ENCODE assay signal across 9 mouse cellular contexts in genomic region chr7:104353600-104353967, GRCm38 (mm10). TPM values are rescaled to one million over a fixed set of nuclear protein-coding genes. Genes with fewer than 3 reads are reported as not detected.
DNase-seq lines count a peak whose midpoint lies in the region; ATAC-seq lines count a peak whose summit lies in the region.
"Had no signal": no experiment of that assay in that cellular context is flagged by ENCODE, and none has a peak within 500 bp of the region (broad histone marks: within the 10 kb centered on the region; RNA-seq: fewer than 3 reads in every experiment).

No protein-coding gene starts in this region.

- H3K36me3 ChIP-seq in heart, embryonic 10.5 days = no peaks in the 10 kb centered on the region
- H3K36me3 ChIP-seq in midbrain, embryonic 10.5 days = no peaks in the 10 kb centered on the region
- H3K36me3 ChIP-seq in midbrain, embryonic 14.5 days (ENCODE audit: control insufficient read depth, insufficient read depth, low read length) = no peaks in the 10 kb centered on the region
- no peaks in the 10 kb centered on the region for H3K36me3 ChIP-seq in limb, embryonic 13.5 days
- H3K36me3 ChIP-seq in stomach, embryonic 14.5 days (ENCODE audit: control insufficient read depth, insufficient read depth, low read length) = no peaks in the 10 kb centered on the region

- 55% methylated on average over 2 of the region's 2 CpGs for WGBS in heart, embryonic 10.5 days
- WGBS in midbrain, embryonic 10.5 days = 74% methylated on average over 2 of the region's 2 CpGs
- WGBS in midbrain, embryonic 14.5 days = 74% methylated on average over 2 of the region's 2 CpGs
- WGBS in limb, embryonic 13.5 days = 66% methylated on average over 2 of the region's 2 CpGs
- WGBS in stomach, embryonic 14.5 days = 70% methylated on average over 2 of the region's 2 CpGs

- H3K9me3 ChIP-seq in heart, embryonic 10.5 days = no peaks in the 10 kb centered on the region
- no peaks in the 10 kb centered on the region for H3K9me3 ChIP-seq in midbrain, embryonic 10.5 days (replicated peaks)
- no peaks in the 10 kb centered on the region for H3K9me3 ChIP-seq in midbrain, embryonic 14.5 days (ENCODE audit: control insufficient read depth, low read length)
- H3K9me3 ChIP-seq in limb, embryonic 13.5 days = no peaks in the 10 kb centered on the region
- H3K9me3 ChIP-seq in stomach, embryonic 14.5 days (ENCODE audit: control insufficient read depth, low read depth, low read length) = no peaks in the 10 kb centered on the region

- H3K27me3 ChIP-seq in heart, embryonic 10.5 days (ENCODE audit: insufficient read depth, poor library complexity, severe bottlenecking) = no peaks in the 10 kb centered on the region
- no peaks in the 10 kb centered on the region for H3K27me3 ChIP-seq in midbrain, embryonic 10.5 days (ENCODE audit: low read depth, poor library complexity, severe bottlenecking)
- no peaks in the 10 kb centered on the region for H3K27me3 ChIP-seq in midbrain, embryonic 14.5 days (ENCODE audit: control insufficient read depth, insufficient read depth, low read length)
- no peaks in the 10 kb centered on the region for H3K27me3 ChIP-seq in limb, embryonic 13.5 days
- no peaks in the 10 kb centered on the region for H3K27me3 ChIP-seq in stomach, embryonic 14.5 days (ENCODE audit: control insufficient read depth, insufficient read depth, low read length)

- H3K4me3 ChIP-seq in heart, embryonic 10.5 days = peak overlapping the region; percentile 58
- H3K4me3 ChIP-seq in midbrain, embryonic 10.5 days = peak overlapping the region; percentile 47; the same call in 1 of the 2 replicates
- no peak overlapping the region for H3K4me3 ChIP-seq in midbrain, embryonic 14.5 days (replicated peaks; ENCODE audit: low read depth, low read length)
- peak overlapping the region; percentile 46 for H3K4me3 ChIP-seq in limb, embryonic 13.5 days
- peak overlapping the region; percentile 35; the same call in 1 of the 2 replicates for H3K4me3 ChIP-seq in stomach, embryonic 14.5 days (ENCODE audit: low read depth, low read length)

- ATAC-seq in midbrain, embryonic 14.5 days (ENCODE audit: low FRiP score, low TSS enrichment) = no peak
- no peak; the same call in 1 of the 2 replicates for ATAC-seq in limb, embryonic 13.5 days (ENCODE audit: low FRiP score, low read depth)
- no peak for ATAC-seq in stomach, embryonic 14.5 days (ENCODE audit: insufficient number of reproducible peaks, insufficient read depth, low FRiP score, low read depth)

- H3K9ac ChIP-seq in midbrain, embryonic 14.5 days (replicated peaks; ENCODE audit: low read length) = no peak overlapping the region
- no peak overlapping the region for H3K9ac ChIP-seq in limb, embryonic 13.5 days
- no peak overlapping the region for H3K9ac ChIP-seq in stomach, embryonic 14.5 days (replicated peaks; ENCODE audit: low read depth, low read length)

- no peak overlapping the region for H3K4me2 ChIP-seq in midbrain, embryonic 14.5 days (ENCODE audit: low read length)
- peak overlapping the region; percentile 66 for H3K4me2 ChIP-seq in limb, embryonic 13.5 days (replicated peaks)
- no peak overlapping the region for H3K4me2 ChIP-seq in stomach, embryonic 14.5 days (replicated peaks; ENCODE audit: low read depth, low read length)

- H3K27ac ChIP-seq in heart, embryonic 10.5 days = no peak overlapping the region
- no peak overlapping the region for H3K27ac ChIP-seq in midbrain, embryonic 10.5 days (replicated peaks)
- no peak overlapping the region for H3K27ac ChIP-seq in midbrain, embryonic 14.5 days (replicated peaks; ENCODE audit: low read depth, low read length)
- H3K27ac ChIP-seq in limb, embryonic 13.5 days = no peak overlapping the region; the same call in 1 of the 2 replicates
- H3K27ac ChIP-seq in stomach, embryonic 14.5 days (ENCODE audit: low read length) = no peak overlapping the region

- peak; percentile 73 for DNase-seq in heart, embryonic 10.5 days (ENCODE audit: low spot score)
- DNase-seq in heart, adult 11 months = no peak
- DNase-seq in midbrain, embryonic 10.5 days (ENCODE audit: low spot score) = no peak
- no peak for DNase-seq in midbrain, embryonic 14.5 days
- DNase-seq in adipocyte (ENCODE audit: low spot score) = no peak
- DNase-seq in cerebellum, adult 18-20 months = no peak

- H3K4me1 ChIP-seq in heart, embryonic 10.5 days = peaks cover 8% of the 10 kb centered on the region; the same call in 1 of the 2 replicates
- peaks cover 10% of the 10 kb centered on the region; the same call in 1 of the 2 replicates for H3K4me1 ChIP-seq in midbrain, embryonic 10.5 days
- no peaks in the 10 kb centered on the region for H3K4me1 ChIP-seq in midbrain, embryonic 14.5 days (ENCODE audit: control insufficient read depth, insufficient read depth, low read length)
- H3K4me1 ChIP-seq in limb, embryonic 13.5 days = 0 out of 2 replicates have a peak, but pooled peaks cover 3% of the 10 kb centered on the region
- H3K4me1 ChIP-seq in stomach, embryonic 14.5 days (ENCODE audit: control insufficient read depth, insufficient read depth, low read length) = no peaks in the 10 kb centered on the region

RNA-seq across cellular contexts. Expression of gene Trim12c, which starts 0.4 kb away (rescaled TPM):
- polyA plus RNA-seq in heart, embryonic 10.5 days (2016; fragmentation: Nextera tagmentation; extraction: Ambion mirVana) = 1.2 and 1.6 TPM in 2 replicates
- polyA plus RNA-seq in midbrain, embryonic 10.5 days (2016; fragmentation: Nextera tagmentation; extraction: Ambion mirVana) = 0.41 and 0.46 TPM in 2 replicates
- polyA plus RNA-seq in midbrain, embryonic 14.5 days (2014; fragmentation: Nextera tagmentation; extraction: Ambion mirVana) = 1.0 and 1.4 TPM in 2 replicates
- polyA plus RNA-seq in limb, embryonic 13.5 days (2015; fragmentation: Nextera tagmentation; extraction: Ambion mirVana) = 2.4 and 2.7 TPM in 2 replicates
- 2.6 and 3.1 TPM in 2 replicates for polyA plus RNA-seq in stomach, embryonic 14.5 days (2014; fragmentation: Nextera tagmentation; extraction: Ambion mirVana)

RNA-seq across cellular contexts. Expression of gene Trim30b, which starts 16.1 kb away (rescaled TPM):
- not detected in 2 replicates for polyA plus RNA-seq in heart, embryonic 10.5 days (2016; fragmentation: Nextera tagmentation; extraction: Ambion mirVana)
- polyA plus RNA-seq in midbrain, embryonic 10.5 days (2016; fragmentation: Nextera tagmentation; extraction: Ambion mirVana) = 0.25 TPM in 1 of 2 replicates, not detected in the other
- 0.07 TPM in 1 of 2 replicates, not detected in the other for polyA plus RNA-seq in midbrain, embryonic 14.5 days (2014; fragmentation: Nextera tagmentation; extraction: Ambion mirVana)
- 0.05 TPM in 1 of 2 replicates, not detected in the other for polyA plus RNA-seq in limb, embryonic 13.5 days (2015; fragmentation: Nextera tagmentation; extraction: Ambion mirVana)
- 0.11 and 0.22 TPM in 2 replicates for polyA plus RNA-seq in stomach, embryonic 14.5 days (2014; fragmentation: Nextera tagmentation; extraction: Ambion mirVana)
- polyA plus RNA-seq: C2C12 had no signal

RNA-seq across cellular contexts. Expression of gene Trim34b, which starts 24.3 kb away (rescaled TPM):
- polyA plus RNA-seq in heart, embryonic 10.5 days (2016; fragmentation: Nextera tagmentation; extraction: Ambion mirVana) = 0.09 TPM in 1 of 2 replicates, not detected in the other
- not detected in 2 replicates for polyA plus RNA-seq in midbrain, embryonic 10.5 days (2016; fragmentation: Nextera tagmentation; extraction: Ambion mirVana)
- polyA plus RNA-seq in midbrain, embryonic 14.5 days (2014; fragmentation: Nextera tagmentation; extraction: Ambion mirVana) = not detected in 2 replicates
- 0.17 TPM in 1 of 2 replicates, not detected in the other for polyA plus RNA-seq in limb, embryonic 13.5 days (2015; fragmentation: Nextera tagmentation; extraction: Ambion mirVana)
- polyA plus RNA-seq in stomach, embryonic 14.5 days (2014; fragmentation: Nextera tagmentation; extraction: Ambion mirVana) = not detected in 2 replicates
- polyA plus RNA-seq: C2C12 had no signal

RNA-seq across cellular contexts. Expression of gene Trim12a, which starts 38.3 kb away (rescaled TPM):
- 4.8 and 6.9 TPM in 2 replicates for polyA plus RNA-seq in heart, embryonic 10.5 days (2016; fragmentation: Nextera tagmentation; extraction: Ambion mirVana)
- 1.2 and 1.8 TPM in 2 replicates for polyA plus RNA-seq in midbrain, embryonic 10.5 days (2016; fragmentation: Nextera tagmentation; extraction: Ambion mirVana)
- polyA plus RNA-seq in midbrain, embryonic 14.5 days (2014; fragmentation: Nextera tagmentation; extraction: Ambion mirVana) = 1.1 and 1.6 TPM in 2 replicates
- polyA plus RNA-seq in limb, embryonic 13.5 days (2015; fragmentation: Nextera tagmentation; extraction: Ambion mirVana) = 6.1 and 7.1 TPM in 2 replicates
- polyA plus RNA-seq in stomach, embryonic 14.5 days (2014; fragmentation: Nextera tagmentation; extraction: Ambion mirVana) = 6.2 and 7.1 TPM in 2 replicates
- polyA plus RNA-seq: C2C12 had no signal

RNA-seq across cellular contexts. Expression of gene Trim30c, which starts 47.1 kb away (rescaled TPM):
- not detected in 2 replicates for polyA plus RNA-seq in heart, embryonic 10.5 days (2016; fragmentation: Nextera tagmentation; extraction: Ambion mirVana)
- not detected in 2 replicates for polyA plus RNA-seq in midbrain, embryonic 10.5 days (2016; fragmentation: Nextera tagmentation; extraction: Ambion mirVana)
- 0.32 TPM in 1 of 2 replicates, not detected in the other for polyA plus RNA-seq in midbrain, embryonic 14.5 days (2014; fragmentation: Nextera tagmentation; extraction: Ambion mirVana)
- 0.22 TPM in 1 of 2 replicates, not detected in the other for polyA plus RNA-seq in limb, embryonic 13.5 days (2015; fragmentation: Nextera tagmentation; extraction: Ambion mirVana)
- polyA plus RNA-seq in stomach, embryonic 14.5 days (2014; fragmentation: Nextera tagmentation; extraction: Ambion mirVana) = 0.20 TPM in 1 of 2 replicates, not detected in the other
- polyA plus RNA-seq: C2C12 had no signal
